Mouse (Mus musculus) urinary bladder, adult 18-20 months (tissue): ENCODE data around the gene Kdm5a.

Source experiments
- DNase-seq, 2 experiments: peaks; one replicate each; pipeline ENCODE4 v3.0.0; 2022; ENCODE audit warnings: low spot score in 2 of 2, mixed read lengths in 2 of 2

The Kdm5a gene

GRCm38 (mm10) chr6:120363688-120364522 lies at the start of gene Kdm5a, which contains the start of gene Ccdc77:
Gene Kdm5a (plus strand): TSS chr6:120364124.
Gene Ccdc77 (minus strand): TSS chr6:120364374.
- DNase-seq, result peak; percentile 87

- DNase-seq, result no peak
Measured at GRCm38 (mm10) chr6:120318303-120318940, 45.5 kb upstream of the Kdm5a start.

GRCm38 (mm10) chr6:120319129-120319528 lies 44.8 kb upstream of the Kdm5a start:
- DNase-seq, result no peak

GRCm38 (mm10) chr6:120320369-120320768 lies 43.6 kb upstream of the Kdm5a start:
- no peak for DNase-seq

GRCm38 (mm10) chr6:120324295-120324927 lies 39.5 kb upstream of the Kdm5a start:
- DNase-seq, result peak; percentile 17 to 36

- no peak for DNase-seq
Measured at GRCm38 (mm10) chr6:120332351-120332750, 31.6 kb upstream of the Kdm5a start.

GRCm38 (mm10) chr6:120343992-120344391 lies 19.9 kb upstream of the Kdm5a start:
- no peak for DNase-seq

- no peak for DNase-seq
Measured at GRCm38 (mm10) chr6:120349018-120349417, 14.9 kb upstream of the Kdm5a start.

GRCm38 (mm10) chr6:120356478-120356877 lies 7.4 kb upstream of the Kdm5a start:
- DNase-seq, result no peak

- DNase-seq, result peak; percentile 54 to 80
Measured at GRCm38 (mm10) chr6:120356951-120357945, 6.7 kb upstream of the Kdm5a start.

- no peak for DNase-seq
Measured at GRCm38 (mm10) chr6:120362124-120362523, 1.8 kb upstream of the Kdm5a start.

- DNase-seq, result no peak
Measured at GRCm38 (mm10) chr6:120362774-120363687, 893 bp upstream of the Kdm5a start.

- no peak for DNase-seq
Measured at GRCm38 (mm10) chr6:120364523-120364905, 590 bp downstream of the Kdm5a start.

GRCm38 (mm10) chr6:120365051-120365450 lies 1.1 kb downstream of the Kdm5a start:
- DNase-seq, result no peak

GRCm38 (mm10) chr6:120376736-120377135 lies 12.8 kb downstream of the Kdm5a start:
- DNase-seq, result no peak

GRCm38 (mm10) chr6:120390054-120390453 lies 26.1 kb downstream of the Kdm5a start:
- no peak for DNase-seq

- no peak for DNase-seq
Measured at GRCm38 (mm10) chr6:120392811-120393210, 28.9 kb downstream of the Kdm5a start.

GRCm38 (mm10) chr6:120395622-120396345 lies 31.9 kb downstream of the Kdm5a start:
- DNase-seq, result no peak

- DNase-seq, result no peak
Measured at GRCm38 (mm10) chr6:120403936-120404335, 40.0 kb downstream of the Kdm5a start.

- DNase-seq, result no peak
Measured at GRCm38 (mm10) chr6:120438161-120438560, 74.2 kb downstream of the Kdm5a start.
